Mouse (Mus musculus) c-Kit-positive CD71-positive TER-119-negative erythroid progenitor cells, embryonic 14.5 days (primary cell): ENCODE measurements around the gene Anapc15.
"Not testable (repeated sequence)": the region's sequence is repeated elsewhere in the genome, so short reads cannot be mapped to it uniquely, and the experiment has no call there.

Source experiments
- DNase-seq: peaks from one replicate; pipeline ENCODE4 v3.0.0-alpha.2; 2013; ENCODE audit warnings: low read depth

Anapc15 gene

DNA sequence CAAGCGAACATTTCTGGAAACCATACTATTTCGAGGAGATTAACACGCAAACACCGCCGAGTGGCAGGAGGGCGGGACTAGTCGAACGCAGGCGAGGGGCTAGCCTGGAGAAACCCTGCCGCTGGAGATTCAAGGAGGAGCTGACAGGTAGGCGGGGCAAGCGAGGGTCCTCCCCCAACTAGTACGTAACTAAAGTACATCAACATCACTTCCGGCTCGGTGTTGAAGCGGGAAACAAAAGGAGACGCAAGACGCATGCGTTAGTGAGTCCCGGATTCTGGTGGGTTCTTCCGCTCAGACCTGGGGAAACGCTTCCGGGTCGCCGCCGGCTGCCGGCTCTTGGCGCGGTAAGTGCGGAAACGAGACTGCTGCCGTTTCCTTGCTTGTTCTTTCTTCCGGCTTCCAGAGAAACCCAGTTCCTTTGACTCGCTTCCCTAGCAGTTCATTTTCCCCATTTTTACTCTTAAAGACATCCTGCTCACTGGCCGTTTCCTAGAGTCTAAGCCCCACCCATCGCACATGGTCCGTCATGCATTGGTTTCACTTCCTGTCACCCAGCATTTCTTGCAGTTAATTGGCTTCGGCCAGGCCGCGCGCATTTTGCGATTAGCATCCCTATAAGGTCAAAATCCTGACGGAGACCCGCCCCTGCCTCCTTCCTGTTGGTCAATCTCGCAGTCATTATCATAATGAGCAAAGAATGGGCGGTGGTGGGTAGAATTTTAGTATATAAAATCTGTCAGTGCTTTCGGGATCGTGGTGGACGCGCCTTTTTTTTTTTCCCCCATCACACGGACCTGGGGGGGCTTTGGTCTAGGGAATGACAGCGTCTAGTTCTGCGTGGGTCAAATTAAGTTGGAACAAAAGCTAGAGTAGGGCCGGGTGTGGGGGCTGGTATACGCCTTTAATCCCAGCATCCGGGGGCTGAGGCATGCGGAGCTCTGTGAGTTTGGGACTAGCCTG, 32.9 kb downstream of the Anapc15 start:
- DNase-seq, result peak; percentile 97

DNA sequence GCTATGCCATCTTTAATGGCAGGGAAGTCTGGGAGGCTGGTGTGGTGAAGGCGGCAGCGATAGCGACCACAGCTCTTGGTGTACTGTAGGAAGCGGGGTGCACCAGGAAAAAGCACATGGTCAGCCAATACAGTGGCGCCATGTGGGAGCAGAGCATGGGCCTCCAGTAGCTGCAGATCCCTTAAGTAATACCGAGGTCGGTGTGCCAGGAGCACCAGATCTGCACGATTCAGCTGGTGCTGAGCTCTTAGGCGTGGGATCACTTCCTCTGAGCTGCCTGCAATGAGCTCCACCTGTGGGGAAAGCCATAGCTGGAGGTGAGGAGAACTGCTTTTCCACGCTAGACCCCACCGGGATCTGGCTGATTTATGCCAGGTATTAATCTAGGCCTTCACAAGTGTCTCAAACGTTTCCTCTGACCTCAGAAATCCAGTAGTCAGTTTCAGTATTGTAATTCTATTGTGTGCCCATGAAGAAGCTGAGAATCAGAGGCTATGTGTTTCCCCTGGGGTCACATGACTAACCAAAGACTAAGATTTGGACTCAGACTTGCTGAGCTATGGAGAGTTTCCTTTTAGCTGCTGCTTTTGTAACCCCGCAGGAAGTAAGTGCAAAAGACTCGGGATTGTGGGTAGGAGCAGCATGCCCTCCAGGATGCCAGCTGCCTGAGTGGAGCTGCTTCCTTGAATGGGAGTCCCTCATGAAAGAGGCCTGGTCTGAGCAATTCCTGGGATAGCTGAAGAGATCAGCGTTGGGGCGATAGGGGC, 37.0 kb downstream of the Anapc15 start:
- DNase-seq, result no peak

DNA sequence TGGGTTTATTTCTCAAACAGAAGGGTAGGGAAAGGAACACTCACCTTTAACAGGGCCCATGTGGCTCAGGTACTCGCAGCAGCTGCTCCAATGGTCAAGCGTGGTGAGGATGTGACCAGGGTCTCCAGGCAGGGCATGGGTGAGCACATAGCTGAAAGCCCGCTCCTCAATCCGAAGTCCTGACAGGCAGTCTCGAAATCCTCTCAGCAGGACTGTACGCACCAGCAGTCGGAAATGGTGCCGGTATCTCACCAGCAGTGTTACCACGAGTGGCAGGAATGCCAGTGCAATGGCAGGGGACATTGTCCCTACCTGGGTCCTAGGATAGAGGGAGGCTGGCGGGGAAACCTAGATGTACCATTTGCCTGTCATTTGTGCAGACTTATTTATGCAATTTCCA, 38.5 kb downstream of the Anapc15 start:
- no peak for DNase-seq

GRCm38 (mm10) chr7:101902846-101903245, 39.3 kb downstream of the Anapc15 start:
- DNase-seq, result no peak

DNA sequence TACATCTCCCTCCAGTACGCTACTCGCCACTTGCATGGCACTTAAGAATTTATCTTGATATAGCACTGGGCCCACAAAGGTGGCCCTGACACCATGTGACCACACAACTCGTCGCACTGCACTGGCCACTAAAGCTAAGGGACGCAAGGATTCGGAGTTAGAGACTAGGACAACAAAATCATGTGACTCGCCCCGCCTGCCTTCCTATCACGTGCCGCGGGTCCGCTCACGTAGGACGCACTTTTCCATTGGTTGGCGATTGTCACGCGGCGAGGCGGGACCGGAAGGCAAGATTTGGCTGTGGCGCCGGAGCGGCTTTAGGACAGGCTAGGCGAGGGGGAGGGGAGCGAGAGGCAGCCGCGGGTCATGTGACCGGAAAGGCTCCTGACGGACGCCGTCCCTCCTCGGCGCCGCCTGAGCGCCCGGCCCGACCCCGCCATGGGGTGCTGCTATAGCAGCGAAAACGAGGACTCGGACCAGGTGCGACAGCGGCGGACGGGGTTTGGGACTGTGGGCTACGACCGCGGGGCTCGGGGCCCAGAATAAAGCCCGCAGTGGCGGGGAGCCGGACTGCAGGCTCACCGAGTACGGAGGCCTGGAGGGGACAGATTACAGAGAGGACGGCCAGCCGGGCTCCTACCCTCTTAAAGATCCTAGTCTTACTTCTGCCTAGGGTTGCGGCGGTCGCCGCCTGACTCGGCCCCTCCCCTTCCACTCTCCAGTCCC, 42.2 kb downstream of the Anapc15 start, which contains the start of gene Lamtor1:
Gene Lamtor1, plus strand, starts transcription at position 344 of the 726 bp plus-strand sequence.
- DNase-seq, result peak; percentile 99

- no peak for DNase-seq
Measured at GRCm38 (mm10) chr7:101906287-101906681, 42.8 kb downstream of the Anapc15 start, which contains the start of gene Tomt. Gene Tomt, minus strand, starts transcription at chr7:101906359.

DNA sequence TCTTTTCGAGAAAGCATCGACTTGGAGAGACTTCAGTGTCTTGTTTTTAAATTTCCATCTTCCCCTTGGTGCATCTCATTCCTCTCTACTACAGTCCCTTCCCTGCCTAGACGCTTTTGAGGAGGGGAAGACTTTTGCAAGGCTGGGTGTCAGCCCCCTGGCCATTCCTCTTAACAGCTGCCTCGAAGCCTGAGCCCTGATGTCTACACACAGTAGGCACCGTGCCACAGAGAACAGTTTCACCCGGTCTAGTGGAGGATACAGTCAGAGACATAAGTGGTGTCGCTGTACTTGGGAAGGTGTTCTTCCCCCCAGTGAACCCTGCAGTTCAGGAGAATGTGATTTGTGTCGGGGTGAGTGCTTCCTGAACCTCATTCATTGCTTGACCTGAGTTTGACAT, 43.2 kb downstream of the Anapc15 start:
- no peak for DNase-seq

DNA sequence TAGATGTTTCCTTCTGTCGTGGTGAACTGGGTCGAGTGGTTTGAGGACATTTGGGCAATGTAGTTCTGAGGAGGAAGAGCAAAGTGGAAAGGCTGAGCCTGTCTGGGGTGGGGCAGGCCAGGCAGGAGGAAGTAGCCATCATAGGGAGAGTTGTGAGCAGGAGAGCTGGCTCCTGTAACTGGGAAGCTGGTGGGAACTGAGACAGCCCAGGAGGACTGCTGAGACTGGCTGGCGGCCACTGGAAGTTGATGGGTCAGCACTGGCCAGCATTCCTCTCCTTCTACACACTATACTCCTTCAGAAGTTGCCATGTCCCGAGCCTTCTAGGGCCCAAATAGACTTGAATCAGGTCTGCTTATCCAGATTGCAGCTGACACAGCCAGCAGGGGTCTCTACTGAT, 44.9 kb downstream of the Anapc15 start:
- no peak for DNase-seq

GRCm38 (mm10) chr7:101910138-101910537, 46.6 kb downstream of the Anapc15 start:
- DNase-seq, result no peak

DNA sequence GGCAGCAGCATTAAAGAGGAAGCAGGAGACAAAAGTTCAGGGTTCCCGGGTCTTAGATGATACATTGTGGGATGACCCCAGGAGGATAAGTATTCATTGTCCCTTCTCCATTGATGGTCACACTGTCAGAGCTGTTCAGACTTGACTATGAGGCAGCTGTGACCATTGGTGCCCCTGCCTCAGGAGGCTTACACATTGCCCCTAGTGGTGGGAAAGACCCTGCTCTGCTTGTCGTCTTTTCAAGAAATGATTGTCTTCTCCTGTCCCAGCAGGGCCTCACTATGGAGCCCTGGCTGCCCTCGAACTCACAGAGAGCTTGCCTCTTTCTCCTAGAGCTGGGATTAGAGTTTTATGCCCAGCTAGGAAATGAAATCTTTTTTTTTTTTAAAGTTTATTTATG, 48.5 kb downstream of the Anapc15 start:
- DNase-seq, result no peak

DNA sequence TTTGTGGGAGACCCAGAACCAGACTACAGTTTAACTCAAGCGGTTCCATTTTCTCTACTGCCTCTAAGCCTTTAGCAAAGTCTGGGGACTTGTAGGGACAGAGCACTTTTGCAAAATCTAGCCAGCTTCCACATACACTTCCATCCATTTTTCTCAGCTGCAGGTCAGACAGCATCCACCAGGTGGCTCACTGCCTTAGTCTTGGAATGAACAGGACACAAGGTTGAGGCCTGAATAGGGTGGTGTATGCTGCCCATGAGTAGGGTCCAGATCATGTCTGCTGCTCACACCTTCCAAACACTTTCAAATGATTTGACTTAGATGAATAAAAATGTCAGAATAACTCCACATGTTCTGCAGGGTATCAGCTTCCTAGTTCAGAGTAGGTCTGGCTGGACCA, 54.6 kb downstream of the Anapc15 start:
- peak; percentile 64 for DNase-seq

GRCm38 (mm10) chr7:101925892-101926291, 62.4 kb downstream of the Anapc15 start:
- DNase-seq, result not testable (repeated sequence)

- DNase-seq, result no peak
Measured at GRCm38 (mm10) chr7:101928093-101928492, 64.6 kb downstream of the Anapc15 start.

DNA sequence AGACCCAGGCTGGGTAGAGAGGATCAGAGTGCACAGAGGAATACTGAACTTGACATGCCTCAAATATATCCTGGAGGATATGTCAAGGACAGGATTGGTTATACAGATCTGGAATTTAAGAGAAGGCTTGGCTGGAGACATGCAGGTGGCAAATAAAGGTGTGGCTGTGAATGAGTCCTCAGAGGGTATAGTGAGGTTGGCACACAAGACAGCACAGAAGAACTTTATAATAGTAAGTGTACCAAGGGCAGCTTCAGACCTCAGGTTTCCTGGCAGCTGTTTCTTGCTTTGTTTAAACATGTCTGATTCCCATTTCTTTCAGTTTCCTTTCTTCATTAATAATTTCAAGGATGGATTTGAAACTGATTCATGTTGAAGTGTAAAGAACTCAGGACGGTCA, 69.0 kb downstream of the Anapc15 start:
- no peak for DNase-seq

GRCm38 (mm10) chr7:101933300-101933699, 69.8 kb downstream of the Anapc15 start:
- DNase-seq, result peak; percentile 41

GRCm38 (mm10) chr7:101933751-101934240, 70.3 kb downstream of the Anapc15 start, which contains the start of the genes Lrrc51 and Numa1:
Gene Lrrc51, minus strand, starts transcription at chr7:101933895.
Gene Numa1, plus strand, starts transcription at chr7:101934111.
- peak; percentile 97 for DNase-seq

GRCm38 (mm10) chr7:101935957-101936356, 72.4 kb downstream of the Anapc15 start:
- no peak for DNase-seq

- no peak for DNase-seq
Measured at GRCm38 (mm10) chr7:101936996-101937395, 73.5 kb downstream of the Anapc15 start.

DNA sequence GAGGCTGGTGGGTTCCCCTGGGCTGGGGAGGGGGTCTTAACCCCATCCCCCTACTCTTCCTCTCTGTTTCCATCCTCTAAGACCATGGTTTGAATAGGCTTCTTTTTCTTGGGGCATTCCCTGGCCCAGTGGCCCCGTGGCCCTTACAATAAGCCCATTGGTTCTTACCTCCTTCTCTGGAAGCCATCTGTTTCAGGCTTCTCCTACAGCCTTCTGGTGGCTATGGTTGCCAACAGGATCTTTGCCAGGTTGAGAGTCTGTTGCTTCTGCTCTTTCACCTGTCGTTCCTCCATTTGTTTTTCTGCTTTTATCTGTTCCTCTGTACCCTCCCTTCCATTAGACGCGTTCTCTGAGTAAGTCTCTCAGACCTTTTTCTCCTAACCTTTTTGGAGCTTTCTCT, 74.1 kb downstream of the Anapc15 start:
- no peak for DNase-seq

DNA sequence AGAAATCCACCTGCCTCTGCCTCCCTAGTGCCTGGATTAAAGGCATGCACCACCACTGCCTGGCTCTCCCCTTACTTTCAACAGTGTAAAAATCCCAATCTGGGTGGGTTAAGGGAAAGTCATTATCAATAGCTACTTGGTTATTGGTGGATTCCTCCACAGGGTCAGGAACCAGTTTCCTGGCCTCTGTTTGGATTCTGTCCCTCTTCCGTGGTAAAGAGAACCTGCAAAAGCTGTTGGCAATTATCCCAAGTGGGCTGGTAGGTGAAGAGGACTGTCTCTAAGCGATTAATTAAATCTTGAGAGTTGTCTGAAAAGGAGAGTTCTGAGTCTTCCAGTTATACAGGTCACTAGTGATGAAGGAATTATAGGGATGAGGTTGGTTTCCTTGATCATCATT, 74.8 kb downstream of the Anapc15 start:
- no peak for DNase-seq

- DNase-seq, result no peak
Measured at GRCm38 (mm10) chr7:101939758-101940157, 76.2 kb downstream of the Anapc15 start.

DNA sequence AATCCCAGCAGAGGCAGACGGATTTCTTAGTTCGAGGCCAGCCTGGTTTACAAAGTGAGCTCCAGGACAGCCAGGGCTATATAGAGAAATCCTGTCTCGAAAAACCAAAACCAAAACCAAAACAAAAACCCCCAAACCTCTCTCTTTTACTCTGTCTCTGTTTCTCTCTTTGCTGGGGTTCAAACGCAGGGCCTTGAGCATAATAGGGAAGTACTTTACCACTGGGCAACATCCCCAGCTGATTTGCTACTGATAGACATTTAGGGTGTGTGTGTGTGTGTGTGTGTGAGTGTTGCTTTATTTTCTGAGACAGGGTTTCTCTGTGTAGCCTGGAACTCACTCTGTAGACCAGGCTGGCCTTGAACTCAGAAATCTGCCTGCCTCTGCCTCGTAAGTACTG, 85.5 kb downstream of the Anapc15 start:
- DNase-seq, result not testable (repeated sequence)
